Mouse (Mus musculus): ENCODE measurements around the gene Pdgfra. TPM values are rescaled to one million over a fixed set of nuclear protein-coding genes. Genes with fewer than 3 reads are reported as not detected.

Gene Pdgfra
- 69.2 and 111 TPM in 2 replicates for polyA plus RNA-seq (2016; fragmentation: Nextera tagmentation; extraction: Ambion mirVana)

- peak within 1 kb of the TSS; percentile 99 for H3K27ac ChIP-seq
- peaks cover 8% of the 10 kb centered on the region for H3K36me3 ChIP-seq
- peaks cover 56% of the 10 kb centered on the region for H3K4me1 ChIP-seq
- H3K27me3 ChIP-seq (ENCODE audit: low read depth, poor library complexity, severe bottlenecking), result peaks cover 20% of the 10 kb centered on the region; the same call in 1 of the 2 replicates
- H3K4me3 ChIP-seq, result peak within 1 kb of the TSS; percentile 82
- H3K9me3 ChIP-seq (replicated peaks), result no peaks in the 10 kb centered on the region
- DNase-seq (ENCODE audit: low spot score), result peak; percentile 80
- WGBS, result under 1% methylated on average over 10 of the region's 10 CpGs
Measured at GRCm38 (mm10) chr5:75152021-75152425, at the start of gene Pdgfra. Pdgfra (plus strand) TSS chr5:75152292.

GRCm38 (mm10) chr5:75106511-75106910, 45.6 kb upstream of the Pdgfra start:
- Histone ChIP-seq H3K9me3 (replicated peaks) (no peaks in the 10 kb centered on the region), H3K4me3 (no peak overlapping the region), H3K27me3 (ENCODE audit: low read depth, poor library complexity, severe bottlenecking) (no peaks in the 10 kb centered on the region), H3K4me1 (no peaks in the 10 kb centered on the region), H3K36me3 (no peaks in the 10 kb centered on the region), H3K27ac (no peak overlapping the region)
- no peak for DNase-seq (ENCODE audit: low spot score)
- 79% methylated on average over 3 of the region's 3 CpGs for WGBS

- Histone ChIP-seq H3K9me3 (replicated peaks) (no peaks in the 10 kb centered on the region), H3K4me1 (no peaks in the 10 kb centered on the region), H3K4me3 (no peak overlapping the region), H3K27ac (no peak overlapping the region), H3K27me3 (ENCODE audit: low read depth, poor library complexity, severe bottlenecking) (no peaks in the 10 kb centered on the region), H3K36me3 (no peaks in the 10 kb centered on the region)
- 66% methylated on average over 5 of the region's 5 CpGs for WGBS
- no peak for DNase-seq (ENCODE audit: low spot score)
Measured at GRCm38 (mm10) chr5:75109368-75109767, 42.7 kb upstream of the Pdgfra start.

GRCm38 (mm10) chr5:75111781-75112180, 40.3 kb upstream of the Pdgfra start:
- Histone ChIP-seq H3K27me3 (ENCODE audit: low read depth, poor library complexity, severe bottlenecking) (0 out of 2 replicates have a peak, but pooled peaks cover 3% of the 10 kb centered on the region), H3K4me1 (no peaks in the 10 kb centered on the region), H3K36me3 (no peaks in the 10 kb centered on the region), H3K4me3 (no peak overlapping the region), H3K27ac (no peak overlapping the region), H3K9me3 (replicated peaks) (no peaks in the 10 kb centered on the region)
- 62% methylated on average over 5 of the region's 5 CpGs for WGBS
- DNase-seq (ENCODE audit: low spot score), result no peak

GRCm38 (mm10) chr5:75118840-75119239, 33.3 kb upstream of the Pdgfra start:
- Histone ChIP-seq H3K27me3 (ENCODE audit: low read depth, poor library complexity, severe bottlenecking) (0 out of 2 replicates have a peak, but pooled peaks cover 3% of the 10 kb centered on the region), H3K9me3 (replicated peaks) (no peaks in the 10 kb centered on the region), H3K36me3 (no peaks in the 10 kb centered on the region), H3K27ac (no peak overlapping the region), H3K4me3 (no peak overlapping the region), H3K4me1 (no peaks in the 10 kb centered on the region)
- DNase-seq (ENCODE audit: low spot score), result peak; percentile 55
- 58% methylated on average over 7 of the region's 7 CpGs for WGBS

DNA sequence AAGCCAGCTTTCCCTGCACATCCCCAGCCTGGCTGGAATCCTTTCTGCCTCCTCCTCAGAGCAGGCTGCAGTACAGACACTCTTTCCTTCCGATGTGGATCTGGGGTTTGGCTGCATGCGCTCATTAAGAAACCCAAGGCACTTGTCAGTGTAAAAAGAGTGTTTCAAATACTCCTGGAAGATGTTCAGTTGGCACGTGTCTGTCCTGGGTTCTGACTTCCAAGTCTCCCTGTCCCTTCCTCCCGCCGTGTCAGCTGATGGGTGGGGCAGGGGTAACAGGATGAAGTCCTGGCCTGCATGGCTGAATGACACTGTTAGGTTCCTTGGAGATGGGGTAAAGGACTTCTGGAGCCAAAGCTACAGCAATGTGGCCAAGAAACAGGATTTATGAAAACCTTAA, 30.4 kb upstream of the Pdgfra start:
- H3K4me3 ChIP-seq, result no peak overlapping the region
- no peak for DNase-seq (ENCODE audit: low spot score)
- H3K27ac ChIP-seq, result no peak overlapping the region
- H3K9me3 ChIP-seq (replicated peaks), result no peaks in the 10 kb centered on the region
- no peaks in the 10 kb centered on the region for H3K4me1 ChIP-seq
- H3K27me3 ChIP-seq (ENCODE audit: low read depth, poor library complexity, severe bottlenecking), result no peaks in the 10 kb centered on the region
- H3K36me3 ChIP-seq, result no peaks in the 10 kb centered on the region
- WGBS, result 49% methylated on average over 5 of the region's 5 CpGs

GRCm38 (mm10) chr5:75134681-75135080, 17.4 kb upstream of the Pdgfra start:
- Histone ChIP-seq H3K27ac (no peak overlapping the region), H3K27me3 (ENCODE audit: low read depth, poor library complexity, severe bottlenecking) (no peaks in the 10 kb centered on the region), H3K4me1 (no peaks in the 10 kb centered on the region), H3K4me3 (no peak overlapping the region), H3K9me3 (replicated peaks) (no peaks in the 10 kb centered on the region), H3K36me3 (no peaks in the 10 kb centered on the region)
- 89% methylated on average over 7 of the region's 7 CpGs for whole genome bisulfite sequencing
- no peak for DNase-seq (ENCODE audit: low spot score)

GRCm38 (mm10) chr5:75143092-75143491, 9.0 kb upstream of the Pdgfra start:
- Histone ChIP-seq H3K4me3 (peak overlapping the region; percentile 46), H3K9me3 (replicated peaks) (no peaks in the 10 kb centered on the region), H3K36me3 (no peaks in the 10 kb centered on the region), H3K27me3 (ENCODE audit: low read depth, poor library complexity, severe bottlenecking) (peaks cover 29% of the 10 kb centered on the region; the same call in 1 of the 2 replicates), H3K27ac (peak overlapping the region; percentile 75), H3K4me1 (peaks cover 36% of the 10 kb centered on the region)
- peak; percentile 75 for DNase-seq (ENCODE audit: low spot score)
- 3% methylated on average over 14 of the region's 14 CpGs for WGBS

DNA sequence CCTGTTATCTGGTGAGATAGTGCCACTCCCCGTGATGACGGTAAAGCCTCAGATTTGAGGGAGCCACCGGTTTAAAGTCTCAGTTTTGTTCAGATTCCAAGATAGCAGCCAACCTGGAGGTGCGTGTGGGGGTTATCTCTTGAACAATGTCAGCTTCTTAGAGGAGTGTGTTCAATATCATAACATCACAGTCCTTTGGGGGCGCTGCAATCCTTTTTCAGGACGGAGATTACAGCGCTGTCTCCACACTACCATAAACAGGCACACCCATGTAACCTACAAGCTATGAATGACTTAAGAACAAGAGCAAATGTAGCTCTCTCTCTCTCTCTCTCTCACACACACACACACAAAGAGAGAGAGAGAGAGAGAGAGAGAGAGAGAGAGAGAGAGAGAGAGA, 8.3 kb upstream of the Pdgfra start:
- WGBS, result 47% methylated on average over 7 of the region's 7 CpGs
- Histone ChIP-seq H3K27ac (no peak overlapping the region), H3K9me3 (replicated peaks) (no peaks in the 10 kb centered on the region), H3K36me3 (no peaks in the 10 kb centered on the region), H3K27me3 (ENCODE audit: low read depth, poor library complexity, severe bottlenecking) (peaks cover 29% of the 10 kb centered on the region; the same call in 1 of the 2 replicates), H3K4me3 (no peak overlapping the region), H3K4me1 (peaks cover 43% of the 10 kb centered on the region)
- DNase-seq (ENCODE audit: low spot score), result no peak

DNA sequence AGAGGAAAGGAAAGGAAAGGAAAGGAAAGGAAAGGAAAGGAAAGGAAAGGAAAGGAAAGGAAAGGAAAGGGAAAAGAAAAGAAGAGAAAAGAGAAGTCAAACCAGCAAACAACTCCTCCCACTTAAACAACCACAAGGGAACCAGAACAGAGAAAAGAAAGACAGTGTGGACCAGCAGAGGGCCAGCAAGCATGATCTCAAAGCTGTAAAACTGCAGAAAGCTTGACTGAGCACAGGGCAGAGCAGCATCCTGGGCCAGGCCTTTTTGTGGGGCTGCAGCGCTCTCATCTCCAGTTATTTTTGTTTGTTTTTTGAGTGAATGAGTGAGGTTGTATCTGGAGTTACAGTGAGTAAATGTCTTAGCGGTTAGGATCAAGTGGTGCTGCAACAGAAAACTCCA, 6.8 kb upstream of the Pdgfra start:
- H3K36me3 ChIP-seq, result no peaks in the 10 kb centered on the region
- DNase-seq (ENCODE audit: low spot score), result no peak
- 77% methylated on average over 2 of the region's 2 CpGs for WGBS
- peaks cover 58% of the 10 kb centered on the region for H3K4me1 ChIP-seq
- peaks cover 33% of the 10 kb centered on the region; the same call in 1 of the 2 replicates for H3K27me3 ChIP-seq (ENCODE audit: low read depth, poor library complexity, severe bottlenecking)
- no peak overlapping the region for H3K4me3 ChIP-seq
- H3K9me3 ChIP-seq (replicated peaks), result no peaks in the 10 kb centered on the region
- H3K27ac ChIP-seq, result no peak overlapping the region

- Histone ChIP-seq H3K9me3 (replicated peaks) (no peaks in the 10 kb centered on the region), H3K4me3 (no peak overlapping the region), H3K27ac (no peak overlapping the region; the same call in 1 of the 2 replicates), H3K36me3 (no peaks in the 10 kb centered on the region), H3K27me3 (ENCODE audit: low read depth, poor library complexity, severe bottlenecking) (peaks cover 33% of the 10 kb centered on the region; the same call in 1 of the 2 replicates), H3K4me1 (peaks cover 70% of the 10 kb centered on the region)
- no peak for DNase-seq (ENCODE audit: low spot score)
- WGBS, result 88% methylated on average over 1 of the region's 1 CpGs
Measured at GRCm38 (mm10) chr5:75146469-75146868, 5.6 kb upstream of the Pdgfra start.

- Histone ChIP-seq H3K9me3 (replicated peaks) (no peaks in the 10 kb centered on the region), H3K27ac (peak overlapping the region; percentile 99), H3K36me3 (no peaks in the 10 kb centered on the region), H3K4me3 (peak overlapping the region; percentile 82), H3K27me3 (ENCODE audit: low read depth, poor library complexity, severe bottlenecking) (peaks cover 37% of the 10 kb centered on the region), H3K4me1 (peaks cover 66% of the 10 kb centered on the region)
- peak; percentile 81 for DNase-seq (ENCODE audit: low spot score)
- under 1% methylated on average over 30 of the region's 30 CpGs for WGBS
Measured at GRCm38 (mm10) chr5:75148343-75149127, 3.6 kb upstream of the Pdgfra start.

GRCm38 (mm10) chr5:75149380-75149779, 2.7 kb upstream of the Pdgfra start:
- 1% methylated on average over 10 of the region's 10 CpGs for WGBS
- Histone ChIP-seq H3K27ac (peak overlapping the region; percentile 99), H3K4me1 (peaks cover 58% of the 10 kb centered on the region), H3K27me3 (ENCODE audit: low read depth, poor library complexity, severe bottlenecking) (peaks cover 29% of the 10 kb centered on the region), H3K4me3 (peak overlapping the region; percentile 82), H3K36me3 (peaks cover 8% of the 10 kb centered on the region), H3K9me3 (replicated peaks) (no peaks in the 10 kb centered on the region)
- peak; percentile 55 for DNase-seq (ENCODE audit: low spot score)
